Mouse (Mus musculus) c-Kit-positive CD71-positive TER-119-positive erythroid progenitor cells, embryonic 14.5 days (primary cell): ENCODE measurements around the gene Chkb.

Experiments
- DNase-seq: peaks from one replicate; pipeline ENCODE4 v3.0.0-alpha.2; 2013; ENCODE audit warnings: low spot score

The Chkb gene

DNA sequence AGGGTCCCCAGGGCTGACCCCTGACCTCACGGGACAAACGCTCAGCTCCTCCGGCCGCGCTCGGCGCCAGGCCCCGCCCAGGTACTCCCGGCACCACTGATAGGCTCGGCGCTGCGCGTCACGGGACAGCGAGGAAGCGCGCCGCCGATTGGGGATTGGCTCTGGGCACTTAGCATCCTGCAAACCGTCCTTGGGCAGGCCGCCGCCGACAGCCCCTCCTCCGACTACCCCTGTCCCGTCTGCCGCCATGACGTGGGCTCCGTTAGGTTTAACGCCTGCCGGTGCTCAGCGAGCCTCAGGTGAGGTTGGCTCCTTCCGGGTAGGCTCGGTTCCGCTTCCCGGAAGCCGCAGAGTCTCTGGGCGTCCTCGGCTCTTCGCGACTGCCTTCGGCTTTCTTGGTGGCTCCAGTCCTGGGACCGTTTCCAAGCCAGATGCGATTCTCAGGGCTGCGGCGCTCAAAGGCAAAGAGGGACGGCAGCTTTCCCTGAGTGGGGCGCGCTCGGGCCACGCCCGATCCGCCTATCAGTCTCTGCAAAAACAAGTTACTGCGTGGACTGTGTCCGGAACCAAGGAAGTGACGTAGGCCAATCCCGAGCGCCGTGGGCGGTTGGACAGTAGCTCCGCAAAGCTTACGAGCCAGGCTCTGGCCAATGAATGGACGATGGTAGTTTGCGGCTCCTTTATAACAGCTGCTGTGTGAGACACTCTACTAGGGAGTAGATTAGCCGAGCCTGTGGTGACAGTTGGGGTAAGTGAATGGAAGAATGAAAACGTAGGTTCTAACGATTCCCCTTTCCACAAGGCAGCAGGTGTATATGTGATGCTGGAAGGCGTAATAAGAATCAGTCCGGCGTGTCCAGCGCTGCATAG lies at the start of gene Chkb, which contains the start of the genes C730034F03Rik and Gm44502:
Chkb (minus strand) TSS at position 557 of the 870 bp plus-strand sequence.
C730034F03Rik (plus strand) TSS at position 238 of the 870 bp plus-strand sequence.
Gm44502 (minus strand) TSS at position 345 of the 870 bp plus-strand sequence.
- DNase-seq: peak; percentile 89

DNA sequence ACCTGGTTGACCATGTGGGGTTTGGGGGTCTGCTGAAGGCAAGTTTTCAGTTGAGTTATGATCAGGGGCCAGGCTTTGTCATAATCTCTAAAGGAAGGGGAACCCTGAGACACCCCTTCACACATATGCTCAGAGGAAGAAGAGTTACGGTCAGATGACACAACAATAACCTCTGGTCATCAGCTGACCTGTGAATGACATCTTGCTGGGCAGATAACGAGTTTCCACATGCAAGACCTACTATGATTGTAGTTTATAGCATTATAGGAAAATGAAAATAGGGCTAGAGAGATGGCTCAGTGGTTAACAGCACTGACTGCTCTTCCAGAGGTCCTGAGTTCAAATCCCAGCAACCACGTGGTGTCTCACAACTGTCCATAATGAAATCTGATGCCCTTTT lies 48.9 kb upstream of the Chkb start:
- no peak for DNase-seq

DNA sequence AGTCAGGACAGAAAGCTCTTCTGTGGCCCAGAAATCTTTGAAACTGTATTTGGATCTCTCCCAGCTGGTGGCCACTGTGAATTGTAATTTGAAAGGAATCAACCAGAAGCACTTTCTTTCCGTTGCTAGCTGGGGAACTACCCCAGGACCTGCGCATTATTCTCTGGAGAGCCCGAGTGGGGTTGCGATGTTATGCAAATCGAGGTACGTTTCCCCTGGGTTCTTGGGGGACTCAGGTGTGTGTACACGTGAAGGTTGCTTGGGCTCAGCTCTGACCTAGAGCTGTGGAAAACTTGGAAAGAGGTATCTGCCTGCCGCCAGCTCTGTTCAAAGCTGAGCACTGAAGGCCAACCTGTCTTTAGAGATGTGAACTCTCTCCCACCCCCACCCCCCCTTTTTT lies 48.1 kb upstream of the Chkb start:
- no peak for DNase-seq

DNA sequence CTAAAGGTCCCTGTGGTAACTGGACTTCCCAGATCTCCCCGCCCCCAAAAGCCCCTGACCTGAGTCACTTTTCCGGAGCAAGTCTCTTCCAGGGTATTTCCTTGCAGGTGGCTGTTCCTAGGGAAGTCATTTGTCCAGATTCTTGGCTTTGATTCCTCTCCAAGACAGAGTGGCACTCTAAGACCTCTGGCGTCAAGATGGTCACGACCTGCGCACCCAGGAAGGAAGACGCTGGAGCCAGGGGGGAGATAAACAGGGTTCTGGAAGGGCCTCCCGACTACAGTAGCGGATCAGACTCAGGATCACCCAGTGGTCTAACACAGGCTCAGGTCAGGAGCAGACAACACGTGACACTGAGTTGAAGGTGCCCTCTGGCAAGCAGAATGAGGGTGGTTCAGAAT lies 47.4 kb upstream of the Chkb start, which contains the start of gene Arsa:
Arsa (minus strand) TSS at position 335 of the 401 bp plus-strand sequence.
- DNase-seq: no peak

DNA sequence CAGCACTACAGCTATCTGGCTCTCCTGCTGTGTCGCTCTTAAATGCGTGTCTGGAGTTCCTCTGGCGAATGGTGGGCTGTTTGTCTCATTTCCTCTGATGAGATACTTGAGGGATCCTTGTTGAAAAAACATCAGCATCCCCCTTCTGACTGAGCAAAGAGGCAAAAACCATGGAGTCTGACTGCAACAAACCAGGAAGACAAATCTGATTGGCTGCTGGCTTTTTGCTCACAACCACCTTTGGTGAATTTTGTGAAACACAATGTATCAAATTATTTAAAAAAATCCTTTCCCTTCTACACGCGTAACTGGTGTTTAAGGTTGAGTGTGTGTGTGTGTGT lies 46.7 kb upstream of the Chkb start:
- no peak for DNase-seq

DNA sequence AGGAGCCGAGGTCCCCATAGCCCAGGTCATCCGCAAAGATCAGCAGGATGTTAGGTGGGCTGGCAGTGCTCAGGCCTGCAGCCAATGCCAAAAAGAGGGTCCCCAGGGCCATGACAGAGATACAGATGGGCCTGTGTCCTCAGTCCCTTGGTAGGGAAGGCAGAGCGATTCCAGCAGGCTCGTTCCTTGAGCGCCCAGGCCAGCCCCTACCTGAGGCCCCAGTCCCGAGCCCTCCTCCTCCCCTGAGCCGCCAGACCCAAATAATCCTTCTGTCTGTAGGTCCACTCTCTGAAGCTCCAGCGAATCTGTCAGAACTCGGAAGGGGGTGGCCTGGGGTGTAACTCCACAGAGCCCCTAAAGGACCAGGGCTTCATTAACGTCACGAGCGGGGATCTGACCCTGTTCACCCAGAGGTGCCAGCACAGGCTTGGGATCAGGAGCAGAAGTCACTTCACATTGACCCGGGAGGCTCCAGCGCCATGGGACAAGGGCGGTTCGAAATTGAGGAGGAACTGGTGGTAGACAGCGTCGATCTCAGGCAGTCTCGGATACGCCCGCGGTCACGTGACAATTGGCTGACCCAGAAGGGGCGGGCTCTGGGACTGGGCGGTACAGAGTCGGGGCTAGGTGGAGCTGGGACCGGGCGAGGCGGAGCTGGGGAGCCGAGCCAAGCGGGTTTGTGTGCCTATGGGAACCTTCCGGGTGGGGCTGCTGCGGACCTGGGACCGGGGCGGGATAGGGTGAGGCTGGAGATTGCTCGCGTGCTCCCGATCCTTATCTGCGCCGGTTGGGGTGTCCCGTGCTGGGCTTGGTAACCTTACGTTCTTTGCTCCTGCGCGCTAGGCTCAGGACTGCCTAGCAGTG lies 46.1 kb upstream of the Chkb start:
- DNase-seq: peak; percentile 91

DNA sequence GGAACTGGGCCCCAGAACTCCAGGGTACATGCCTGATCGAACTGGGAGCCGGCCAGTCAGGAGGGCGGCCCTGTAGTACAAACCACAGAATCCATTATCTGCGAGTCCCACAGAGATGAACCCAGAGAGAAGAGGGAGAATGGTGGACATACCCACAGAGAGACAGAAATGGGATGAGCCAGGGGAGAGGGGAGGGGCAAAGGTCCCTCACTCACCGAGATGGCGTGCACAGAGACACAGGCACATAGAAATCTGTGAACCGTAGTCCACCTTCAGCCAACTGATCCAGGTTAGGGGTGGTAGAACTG lies 45.5 kb upstream of the Chkb start:
- no peak for DNase-seq

DNA sequence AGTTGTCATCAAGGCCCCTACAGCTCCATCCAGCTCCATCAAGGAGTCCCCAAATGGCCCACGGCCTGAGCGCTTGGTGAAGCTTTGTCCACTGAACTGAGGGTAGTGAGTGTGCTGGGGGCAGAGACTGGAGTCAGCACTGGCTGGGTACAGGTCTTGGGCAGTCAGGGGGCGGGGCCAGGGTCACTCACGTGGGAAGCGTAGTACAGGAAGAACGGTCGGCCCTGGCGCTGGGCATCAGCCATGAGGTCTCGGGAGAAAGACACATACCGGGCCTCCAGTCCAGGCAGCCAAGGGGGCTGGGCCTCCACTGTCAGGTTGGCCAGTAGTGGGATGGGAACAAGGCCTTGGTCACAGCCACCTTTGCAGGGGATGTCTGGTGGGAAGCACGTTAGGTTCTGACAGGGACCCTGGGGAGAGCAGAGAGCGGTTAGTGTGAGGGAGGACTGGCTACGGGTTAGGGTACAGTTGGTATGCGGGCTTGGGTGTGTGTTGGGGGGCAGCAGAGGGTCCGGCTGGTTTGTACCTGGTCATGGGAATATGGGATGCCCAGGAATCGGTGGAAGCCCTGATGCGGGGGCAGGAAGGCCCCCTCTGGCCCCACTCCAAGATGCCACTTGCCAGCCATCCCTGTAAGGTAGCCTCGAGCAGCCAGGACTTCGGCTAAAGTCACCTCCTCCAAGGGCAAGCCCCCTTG lies 45.0 kb upstream of the Chkb start:
- no peak for DNase-seq

DNA sequence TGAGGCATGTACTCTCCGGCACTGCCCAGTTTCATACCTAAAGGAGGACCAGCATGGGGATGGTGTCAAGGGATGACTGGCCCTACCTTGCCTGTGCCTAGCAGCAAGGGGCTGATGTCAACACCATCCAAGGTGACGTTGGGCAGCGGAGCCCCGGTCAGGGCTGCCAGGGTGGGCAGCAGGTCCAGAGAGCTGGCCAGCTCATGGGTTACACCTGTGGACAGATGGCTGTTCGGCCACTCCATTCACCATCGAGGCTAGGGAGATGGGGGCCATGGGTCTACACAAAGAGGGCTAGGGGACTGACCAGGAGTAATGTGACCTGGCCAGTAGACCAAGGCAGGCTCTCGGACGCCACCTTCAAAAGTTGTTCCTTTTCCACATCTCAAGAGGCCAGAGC lies 44.2 kb upstream of the Chkb start:
- DNase-seq: no peak

DNA sequence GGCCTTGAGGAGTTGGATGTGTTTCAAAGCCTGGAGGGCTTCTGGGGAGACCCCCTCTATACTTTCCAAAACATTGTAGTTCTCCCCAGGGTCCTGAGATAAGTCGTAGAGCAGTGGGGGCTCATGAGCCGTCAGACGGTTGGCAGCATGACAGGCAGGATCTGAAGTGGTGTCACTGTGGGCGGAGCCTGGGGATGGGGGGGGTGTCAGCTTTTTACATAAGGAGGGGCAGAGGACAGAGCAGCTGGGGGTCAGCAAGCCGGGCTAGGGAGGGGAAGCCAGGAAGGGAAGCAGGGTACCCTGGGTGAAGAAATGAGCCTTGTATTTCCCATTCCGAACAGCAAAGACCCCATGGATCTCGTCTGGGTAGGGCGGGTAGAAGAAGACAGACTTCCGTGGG lies 43.7 kb upstream of the Chkb start:
- no peak for DNase-seq

DNA sequence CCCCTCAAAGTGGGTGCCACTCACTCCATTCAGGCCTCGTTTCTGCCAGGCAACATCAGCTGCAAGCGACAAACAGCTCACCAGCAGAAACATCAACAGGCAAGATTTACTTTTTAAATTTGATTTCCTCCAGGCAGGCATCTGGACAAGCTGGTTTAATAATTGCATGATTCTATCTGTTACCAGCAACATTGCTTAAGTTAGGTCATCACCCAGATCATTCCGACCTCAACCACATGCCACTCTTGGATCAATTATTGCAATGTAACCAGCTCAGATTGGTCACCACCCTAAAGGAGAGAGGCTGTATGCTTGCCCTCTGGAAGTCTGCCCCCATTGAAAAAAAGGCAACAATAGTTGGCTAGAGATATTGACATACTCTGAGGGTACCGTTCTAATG lies 41.8 kb upstream of the Chkb start:
- no peak for DNase-seq

DNA sequence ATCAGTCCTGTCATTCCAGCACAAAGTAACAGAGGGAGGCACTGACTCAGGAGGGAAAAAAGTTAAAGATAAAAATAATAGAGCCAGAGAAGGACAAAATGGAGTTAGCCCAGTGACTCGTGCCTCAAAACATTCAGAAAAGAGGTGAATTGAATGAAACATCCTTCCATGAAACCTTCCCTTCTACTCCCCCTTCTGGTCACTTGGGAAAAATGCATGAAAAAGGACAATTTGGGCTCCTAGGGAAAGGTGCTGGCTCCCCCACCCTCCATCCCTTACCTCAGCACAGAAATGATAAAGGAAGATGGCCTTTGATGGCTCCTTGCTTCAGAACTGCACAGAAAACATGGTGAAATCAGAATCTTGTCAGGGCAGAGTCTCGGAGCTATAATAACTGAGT lies 38.9 kb upstream of the Chkb start:
- DNase-seq: peak; percentile 28

DNA sequence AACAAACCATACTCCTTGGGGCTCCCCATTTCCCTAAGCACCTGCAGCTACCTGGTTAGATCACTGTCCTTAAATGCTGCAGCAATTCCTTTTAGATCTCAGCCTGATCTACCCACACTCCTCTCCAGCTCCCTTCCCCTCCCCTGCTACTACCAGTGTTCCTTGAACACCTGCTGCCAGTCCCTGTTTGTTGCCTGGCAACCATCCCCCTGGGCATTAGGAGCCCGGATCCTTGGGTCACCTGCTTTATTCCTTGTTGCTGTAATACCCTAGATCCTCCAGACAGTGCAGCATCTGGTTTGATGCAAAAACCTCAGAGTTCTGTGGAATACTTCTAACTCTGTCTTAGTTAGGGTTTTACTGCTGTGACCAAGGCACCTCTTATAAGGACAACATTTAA lies 35.3 kb upstream of the Chkb start:
- no peak for DNase-seq

DNA sequence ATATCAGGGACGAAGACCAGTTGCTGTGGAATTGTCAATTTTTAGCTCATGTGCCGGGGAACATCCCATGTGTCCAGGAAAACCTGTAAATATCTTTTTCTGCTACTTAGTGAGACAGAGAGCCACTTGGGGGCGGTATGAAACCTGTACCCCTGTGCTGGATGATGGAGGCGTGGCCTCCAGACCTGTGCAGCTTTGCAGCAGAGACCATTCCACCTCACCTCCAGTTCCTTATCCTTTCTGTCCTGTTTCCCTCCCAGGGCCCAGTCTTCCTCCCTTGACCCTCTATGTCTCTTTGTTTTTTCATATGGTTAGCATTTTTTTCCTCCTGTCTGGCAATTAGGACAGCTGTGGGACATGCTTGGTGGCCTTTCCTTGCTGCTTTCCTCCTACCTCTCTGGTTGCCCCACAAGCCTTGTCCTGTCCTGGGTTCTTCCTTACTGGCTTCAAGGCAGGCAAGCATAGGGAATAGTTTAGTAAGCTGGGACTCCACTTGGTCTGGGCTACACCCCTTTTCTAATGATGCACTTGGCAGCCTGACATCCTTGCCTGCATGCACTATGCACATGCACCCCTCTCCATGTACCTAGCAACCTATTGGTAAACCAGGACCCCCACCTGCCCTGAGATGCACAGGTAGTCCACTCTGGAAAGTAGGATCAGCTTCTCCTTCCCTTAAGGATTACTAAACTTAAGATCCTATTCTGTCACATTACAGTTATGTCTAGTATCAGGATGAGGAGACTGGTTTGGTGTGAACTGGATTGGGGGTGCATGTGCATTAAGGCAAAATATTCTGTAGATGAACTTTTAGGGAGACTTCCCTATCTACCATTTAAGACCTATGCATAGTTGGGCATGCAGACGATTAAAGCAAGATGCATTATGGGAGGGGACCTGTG lies 33.9 kb upstream of the Chkb start:
- DNase-seq: no peak

DNA sequence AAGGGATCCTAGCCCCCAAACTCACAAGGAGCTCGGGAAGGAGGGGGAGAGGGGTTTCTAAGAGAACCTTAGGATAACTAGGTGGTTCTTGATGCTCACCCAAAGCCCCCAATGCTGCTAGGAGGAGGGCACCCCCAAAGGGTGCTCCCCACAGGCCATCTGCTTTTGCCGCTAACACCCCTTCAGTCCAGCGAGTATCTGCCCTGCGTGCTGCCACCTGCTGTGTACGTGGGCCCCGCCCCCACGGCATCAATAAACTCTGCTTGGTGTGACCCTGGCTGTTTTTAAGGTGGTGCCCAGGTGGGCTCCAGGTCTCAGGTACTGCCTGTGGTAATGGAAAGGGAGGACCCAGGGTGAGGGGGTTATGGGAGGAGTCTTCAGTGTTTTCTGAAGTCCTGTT lies 32.5 kb upstream of the Chkb start:
- no peak for DNase-seq

DNA sequence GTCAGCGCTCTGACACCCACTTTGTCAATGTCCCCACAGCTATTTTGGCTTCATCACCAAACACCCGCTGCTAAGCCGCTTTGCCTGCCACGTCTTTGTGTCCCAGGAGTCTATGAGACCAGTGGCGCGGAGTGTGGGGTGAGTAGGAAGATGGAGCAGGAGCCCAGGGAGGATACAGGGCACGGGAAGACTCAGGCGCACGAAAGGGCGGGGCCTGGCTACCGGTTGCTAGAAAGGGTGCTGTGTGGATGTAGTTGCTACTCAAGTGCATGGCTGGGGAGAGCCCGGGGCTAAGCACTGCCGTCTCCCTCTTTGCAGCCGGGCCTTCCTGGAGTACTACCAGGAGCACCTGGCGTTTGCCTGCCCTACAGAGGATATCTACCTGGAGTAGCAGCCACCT lies 31.6 kb upstream of the Chkb start:
- no peak for DNase-seq

DNA sequence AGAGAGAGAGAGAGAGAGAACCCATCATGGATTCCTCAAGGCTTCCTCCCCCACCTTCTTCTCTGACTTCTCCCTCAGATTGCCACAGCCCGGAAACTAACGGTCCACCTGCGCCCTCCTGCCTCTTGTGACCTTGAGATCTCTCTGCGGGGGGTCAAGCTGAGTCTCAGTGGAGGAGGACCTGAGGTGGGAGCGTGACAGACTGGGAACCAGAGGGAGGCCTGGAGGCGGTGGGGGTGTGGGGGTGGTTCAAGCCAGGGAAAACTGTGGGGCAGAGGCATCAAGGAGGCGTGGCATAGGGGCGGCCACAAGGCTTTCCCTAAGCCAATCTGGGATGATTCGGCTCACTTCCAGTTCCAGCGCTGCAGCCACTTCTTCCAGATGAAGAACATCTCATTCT lies 30.6 kb upstream of the Chkb start:
- no peak for DNase-seq

DNA sequence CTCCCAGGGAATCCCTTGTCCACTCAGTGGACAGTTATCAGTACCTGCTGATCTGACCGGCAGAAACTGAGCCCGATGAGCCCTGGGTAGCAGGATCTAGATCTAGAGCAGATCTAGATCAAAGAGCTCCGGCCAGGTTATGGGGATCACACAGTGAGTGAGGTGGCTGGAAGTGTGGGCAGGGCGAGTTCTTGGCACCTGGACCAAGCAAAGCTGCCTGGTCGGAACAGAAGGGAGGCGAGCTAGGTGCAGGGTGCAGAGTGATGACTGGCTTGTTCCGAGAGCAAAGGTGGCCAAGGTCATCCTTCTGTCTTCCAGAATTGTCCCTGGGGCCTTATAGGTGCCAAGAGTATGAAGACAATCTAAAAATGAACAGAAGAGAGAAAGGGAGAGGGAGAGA lies 30.1 kb upstream of the Chkb start:
- DNase-seq: no peak

DNA sequence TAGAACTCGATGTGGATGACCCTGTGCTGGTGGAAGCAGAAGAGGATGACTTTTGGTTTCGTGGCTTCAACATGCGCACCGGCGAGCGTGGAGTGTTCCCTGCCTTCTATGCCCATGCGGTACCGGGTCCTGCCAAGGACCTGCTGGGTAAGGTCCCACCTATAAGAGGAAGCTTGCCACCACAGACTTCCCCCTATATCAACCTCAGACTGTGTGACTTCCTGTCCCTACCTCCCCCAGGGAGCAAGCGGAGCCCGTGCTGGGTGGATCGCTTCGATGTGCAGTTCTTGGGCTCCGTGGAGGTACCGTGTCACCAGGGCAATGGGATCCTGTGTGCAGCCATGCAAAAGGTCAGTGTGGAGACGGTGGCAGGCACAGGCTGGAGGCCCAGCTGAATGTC lies 29.2 kb upstream of the Chkb start:
- no peak for DNase-seq

DNA sequence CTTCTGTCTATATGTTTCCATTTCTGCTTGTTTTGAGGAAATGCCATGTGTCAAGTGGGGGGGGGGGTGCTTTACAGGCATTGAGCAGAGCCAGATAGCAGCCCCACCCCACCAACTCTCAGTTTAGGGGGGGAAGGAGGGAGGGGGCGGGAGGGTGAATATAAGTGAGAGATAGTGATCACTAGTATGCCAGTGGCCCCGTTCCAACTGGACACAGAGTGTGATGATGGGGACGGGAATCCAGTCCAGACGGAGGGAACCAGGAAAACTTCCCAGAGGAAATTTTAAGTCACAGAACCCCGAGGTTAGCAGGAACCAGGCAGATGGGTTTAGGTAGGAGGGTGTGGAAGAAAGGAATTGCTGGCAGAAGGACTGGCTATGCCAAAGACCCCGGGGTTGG lies 25.9 kb upstream of the Chkb start:
- DNase-seq: no peak

DNA sequence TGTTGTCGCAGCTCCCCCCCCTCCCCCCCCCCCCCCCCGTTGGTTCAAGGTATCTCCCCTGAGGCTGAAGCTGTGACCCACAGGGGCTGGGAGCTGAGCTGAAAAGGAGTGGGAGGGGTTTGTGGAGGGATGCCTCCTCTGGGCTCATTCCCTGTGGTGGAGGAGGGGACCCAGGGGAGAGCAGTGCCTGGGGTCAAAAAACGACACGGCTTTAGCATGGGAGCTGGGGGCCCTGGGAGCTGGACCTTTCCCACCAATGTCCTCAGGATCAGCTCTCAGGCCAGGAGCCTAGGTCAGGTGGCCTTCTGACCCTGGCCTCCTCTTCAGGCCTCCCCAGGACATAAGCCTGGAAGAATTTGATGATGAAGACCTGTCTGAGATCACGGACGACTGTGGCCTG lies 25.1 kb upstream of the Chkb start:
- no peak for DNase-seq
